Mouse (Mus musculus) hindbrain, postnatal 0 days (tissue): ENCODE measurements around the gene Pkp4. TPM values are rescaled to one million over a fixed set of nuclear protein-coding genes. Genes with fewer than 3 reads are reported as not detected.
A peak's percentile ranks its signal among the peaks of the same experiment; 100 is the strongest.
"Not testable (repeated sequence)": the region's sequence is repeated elsewhere in the genome, so short reads cannot be mapped to it uniquely, and the experiment has no call there.

Experiments used
- ATAC-seq: fragments of 200-750 bp; cut with Nextera tagmentation; 2 replicates; pipeline ENCODE4 v1.8.0; 2017; ENCODE audit warnings: mild to moderate bottlenecking, moderate TSS enrichment, moderate library complexity
- DNase-seq: peaks from one replicate; pipeline ENCODE4 v3.0.0-alpha.2; 2015; ENCODE audit warnings: low spot score
- H3K27ac ChIP-seq: fragments of 300-500 bp; sonication (generic); 2 replicates; pipeline ENCODE4 v1.5.1; 2014; ENCODE audit warnings: mild to moderate bottlenecking
- H3K27me3 ChIP-seq: fragments of 300-500 bp; sonication (generic); 2 replicates; pipeline ENCODE4 v1.6.1; 2014; ENCODE audit warnings: low read length, mixed read lengths; ENCODE audit not compliant: insufficient read depth
- H3K36me3 ChIP-seq: fragments of 300-500 bp; sonication (generic); 2 replicates; pipeline ENCODE4 v1.6.1; 2014; ENCODE audit warnings: low read length, mixed read lengths; ENCODE audit not compliant: insufficient read depth
- H3K4me1 ChIP-seq: fragments of 300-500 bp; sonication (generic); 2 replicates; pipeline ENCODE4 v1.6.1; 2014; ENCODE audit warnings: antibody characterized with exemption, low read length, mixed read lengths; ENCODE audit not compliant: insufficient read depth
- H3K4me2 ChIP-seq: fragments of 300-500 bp; sonication (generic); 2 replicates; pipeline ENCODE4 v1.6.1; 2014; ENCODE audit warnings: low read depth, mild to moderate bottlenecking, low read length, moderate library complexity, mixed read lengths
- H3K4me3 ChIP-seq: fragments of 300-500 bp; sonication (generic); 2 replicates; pipeline ENCODE4 v1.5.1; 2014; ENCODE audit warnings: low read length
- H3K9ac ChIP-seq: fragments of 300-500 bp; sonication (generic); replicated peaks from 2 replicates; pipeline ENCODE4 v1.6.1; 2014; ENCODE audit warnings: mild to moderate bottlenecking, low read length, moderate library complexity, mixed read lengths
- H3K9me3 ChIP-seq: fragments of 300-500 bp; sonication (generic); 2 replicates; pipeline ENCODE4 v1.6.1; 2016; ENCODE audit warnings: low read length, mixed read lengths
- CTCF ChIP-seq: IDR thresholded peaks from 2 replicates; pipeline ENCODE4 v1.5.1; 2016; ENCODE audit warnings: antibody characterized with exemption, control low read depth, low read depth
- WGBS: fragments of 180-500 bp; shearing (Covaris S2); extraction: QIAGEN DNeasy Blood & Tissue Kit; methylation state at CpG from one replicate; pipeline ENCODE4 v1.1.7; 2014; 5-methylcytosine and 5-hydroxymethylcytosine counted together
- polyA plus RNA-seq: library from polyadenylated mRNA; unstranded; fragments of >200 nt; fragmentation: Nextera tagmentation; extraction: Ambion mirVana; gene quantifications from 2 replicates; pipeline ENCODE4 v1.2.1, GENCODE M21; 2015
- total RNA-seq: library from RNA; depleted of rRNA; stranded (reverse); fragments of >200 nt; gene quantifications from 2 replicates; pipeline ENCODE4 v1.2.3, GENCODE M21; 2014

The Pkp4 gene
- total and polyA plus RNA-seq, 2 experiments from 2014 or later, result 22.9 to 100 TPM

GRCm38 (mm10) chr2:59385211-59385935, 224.7 kb downstream of the Pkp4 start:
- Histone ChIP-seq H3K36me3 (no peaks in the 10 kb centered on the region), H3K4me3 (no peak overlapping the region), H3K27me3 (no peaks in the 10 kb centered on the region), H3K4me1 (0 out of 2 replicates have a peak, but pooled peaks cover 5% of the 10 kb centered on the region), H3K4me2 (no peak overlapping the region), H3K27ac (no peak overlapping the region), H3K9me3 (no peaks in the 10 kb centered on the region), H3K9ac (no peak overlapping the region)
- no peak for TF ChIP-seq CTCF
- 71% methylated on average over 4 of the region's 4 CpGs for WGBS
- no peak for ATAC-seq
- no peak for DNase-seq

DNA sequence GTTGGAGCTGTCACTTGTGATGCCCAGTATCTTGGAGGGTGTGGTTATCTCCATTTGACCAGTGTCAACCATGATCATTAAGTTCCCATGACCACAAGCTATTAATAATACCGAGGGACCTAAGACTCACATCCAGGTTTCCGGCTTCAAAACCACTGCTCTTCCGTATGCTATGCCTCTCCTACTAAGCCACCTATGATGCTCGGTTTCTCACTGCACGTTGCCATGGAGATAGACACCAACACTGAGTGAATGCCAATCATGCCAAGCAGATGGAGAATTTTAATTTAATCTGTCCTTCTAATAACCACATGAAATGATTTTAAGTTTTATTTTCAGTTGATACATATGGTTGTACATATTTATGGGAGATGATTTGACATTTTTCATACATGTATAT, 229.3 kb downstream of the Pkp4 start:
- no peak overlapping the region for H3K4me2 ChIP-seq
- H3K9ac ChIP-seq, result no peak overlapping the region
- H3K9me3 ChIP-seq, result no peaks in the 10 kb centered on the region
- no peaks in the 10 kb centered on the region for H3K4me1 ChIP-seq
- WGBS, result 62% methylated on average over 5 of the region's 5 CpGs
- no peak for TF ChIP-seq CTCF
- H3K27me3 ChIP-seq, result no peaks in the 10 kb centered on the region
- no peak overlapping the region for H3K27ac ChIP-seq
- ATAC-seq, result peak; percentile 70
- H3K4me3 ChIP-seq, result no peak overlapping the region
- H3K36me3 ChIP-seq, result no peaks in the 10 kb centered on the region
- peak; percentile 45 for DNase-seq

DNA sequence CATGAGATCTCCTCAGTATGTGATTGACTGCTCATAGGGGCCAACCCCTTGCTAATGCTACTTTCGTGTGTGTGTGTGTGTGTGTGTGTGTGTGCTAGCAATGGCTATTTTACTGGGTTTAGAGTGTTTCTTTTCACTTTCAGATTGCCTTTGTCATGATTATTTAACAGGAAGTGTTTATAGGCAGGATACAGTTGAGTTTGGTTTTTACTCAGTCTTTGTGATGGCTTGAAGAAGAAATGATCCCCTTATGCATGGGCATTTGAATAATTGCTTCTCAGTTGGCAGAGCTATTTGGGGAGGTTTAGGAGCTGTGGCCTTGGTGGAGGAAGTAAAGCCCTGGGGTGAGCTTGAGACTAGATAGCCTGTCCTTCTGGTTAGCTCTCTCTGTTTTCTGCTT, 232.5 kb downstream of the Pkp4 start:
- H3K9me3 ChIP-seq, result no peaks in the 10 kb centered on the region
- no peak overlapping the region for H3K4me2 ChIP-seq
- H3K27me3 ChIP-seq, result no peaks in the 10 kb centered on the region
- no peak for TF ChIP-seq CTCF
- 82% methylated on average over 1 of the region's 1 CpGs for WGBS
- no peaks in the 10 kb centered on the region for H3K36me3 ChIP-seq
- H3K4me3 ChIP-seq, result no peak overlapping the region
- DNase-seq (no peak), ATAC-seq (no peak)
- H3K4me1 ChIP-seq, result no peaks in the 10 kb centered on the region
- H3K27ac ChIP-seq, result no peak overlapping the region
- no peak overlapping the region for H3K9ac ChIP-seq

GRCm38 (mm10) chr2:59394651-59395050, 234.0 kb downstream of the Pkp4 start:
- H3K27ac ChIP-seq, result no peak overlapping the region
- 98% methylated on average over 4 of the region's 4 CpGs for WGBS
- H3K9me3 ChIP-seq, result no peaks in the 10 kb centered on the region
- no peak for DNase-seq
- H3K4me3 ChIP-seq, result no peak overlapping the region
- no peak for TF ChIP-seq CTCF
- no peak overlapping the region for H3K4me2 ChIP-seq
- no peaks in the 10 kb centered on the region for H3K4me1 ChIP-seq
- no peak for ATAC-seq
- H3K9ac ChIP-seq, result no peak overlapping the region
- no peaks in the 10 kb centered on the region for H3K36me3 ChIP-seq
- no peaks in the 10 kb centered on the region for H3K27me3 ChIP-seq

- not testable (repeated sequence) for ATAC-seq, H3K4me3 ChIP-seq, DNase-seq, H3K27me3 ChIP-seq, H3K27ac ChIP-seq, H3K9ac ChIP-seq, H3K4me2 ChIP-seq, H3K4me1 ChIP-seq, H3K9me3 ChIP-seq, H3K36me3 ChIP-seq
- WGBS, result 77% methylated on average over 1 of the region's 1 CpGs
Observed at GRCm38 (mm10) chr2:59395160-59395650, 234.6 kb downstream of the Pkp4 start.

- 89% methylated on average over 1 of the region's 1 CpGs for WGBS
- no peaks in the 10 kb centered on the region for H3K27me3 ChIP-seq
- TF ChIP-seq CTCF, result no peak
- ATAC-seq (no peak), DNase-seq (no peak)
- no peak overlapping the region for H3K4me2 ChIP-seq
- H3K4me3 ChIP-seq, result no peak overlapping the region
- H3K36me3 ChIP-seq, result no peaks in the 10 kb centered on the region
- no peaks in the 10 kb centered on the region for H3K9me3 ChIP-seq
- H3K4me1 ChIP-seq, result no peaks in the 10 kb centered on the region
- no peak overlapping the region for H3K27ac ChIP-seq
- no peak overlapping the region for H3K9ac ChIP-seq
Observed at GRCm38 (mm10) chr2:59396555-59396954, 235.9 kb downstream of the Pkp4 start.

- DNase-seq, result no peak
- no peak overlapping the region for H3K9ac ChIP-seq
Observed at GRCm38 (mm10) chr2:59397531-59397930, 236.9 kb downstream of the Pkp4 start.

More at GRCm38 (mm10) chr2:59397531-59397930, 236.9 kb downstream of the Pkp4 start:
- no peak overlapping the region for H3K4me2 ChIP-seq
- TF ChIP-seq CTCF, result no peak
- H3K36me3 ChIP-seq, result no peaks in the 10 kb centered on the region
- H3K27ac ChIP-seq, result no peak overlapping the region
- no peaks in the 10 kb centered on the region for H3K4me1 ChIP-seq
- no peaks in the 10 kb centered on the region for H3K27me3 ChIP-seq
- no peak for ATAC-seq
- H3K4me3 ChIP-seq, result no peak overlapping the region
- H3K9me3 ChIP-seq, result no peaks in the 10 kb centered on the region
